Mouse (Mus musculus) CH12.LX (cell line): ENCODE measurements around the gene Pde4d.

Experiments used
- CHD1 ChIP-seq: IDR thresholded peaks from 2 replicates; pipeline ENCODE4 v1.6.1; 2012; ENCODE audit warnings: low read depth, low read length, improper control_type of control experiment, inconsistent platforms
- CTCF ChIP-seq, 2 experiments: IDR thresholded peaks in 1 of 2; conservative IDR thresholded peaks in 1 of 2; 2 replicates each; pipeline ENCODE4 v1.5.1; 2011 to 2012; ENCODE audit warnings: low read depth in 2 of 2, low read length in 2 of 2, improper control_type of control experiment in 1 of 2, inconsistent platforms in 1 of 2, mild to moderate bottlenecking in 1 of 2, moderate library complexity in 1 of 2
- ELF1 ChIP-seq: IDR thresholded peaks from 2 replicates; pipeline ENCODE4 v1.6.1; 2014; ENCODE audit warnings: low read depth, mild to moderate bottlenecking, inconsistent platforms, low read length, improper control_type of control experiment
- EP300 ChIP-seq: IDR thresholded peaks from 2 replicates; pipeline ENCODE4 v1.6.1; 2011; ENCODE audit warnings: low read length, improper control_type of control experiment
- HCFC1 ChIP-seq: IDR thresholded peaks from 2 replicates; pipeline ENCODE4 v1.6.1; 2012; ENCODE audit warnings: low read depth, mild to moderate bottlenecking, inconsistent platforms, low read length, improper control_type of control experiment
- MAFK ChIP-seq: IDR thresholded peaks from 2 replicates; pipeline ENCODE4 v1.6.1; 2011; ENCODE audit warnings: low read length, improper control_type of control experiment; ENCODE audit not compliant: insufficient replicate concordance
- NELFE ChIP-seq: IDR thresholded peaks from 2 replicates; pipeline ENCODE4 v1.6.1; 2011; ENCODE audit warnings: low read depth, low read length, improper control_type of control experiment
- POLR2A ChIP-seq: IDR thresholded peaks from 2 replicates; pipeline ENCODE4 v1.6.1; 2011; ENCODE audit warnings: low read depth, mild to moderate bottlenecking, improper control_type of control experiment, low read length
- SIN3A ChIP-seq: IDR thresholded peaks from 2 replicates; pipeline ENCODE4 v1.6.1; 2012; ENCODE audit warnings: low read length, improper control_type of control experiment, inconsistent platforms
- SMC3 ChIP-seq: IDR thresholded peaks from 2 replicates; pipeline ENCODE4 v1.6.1; 2011; ENCODE audit warnings: low read depth, low read length, improper control_type of control experiment
- TCF12 ChIP-seq: IDR thresholded peaks from 2 replicates; pipeline ENCODE4 v1.6.1; 2014; ENCODE audit warnings: low read depth, mild to moderate bottlenecking, inconsistent platforms, low read length, improper control_type of control experiment
- USF1 ChIP-seq: IDR thresholded peaks from 2 replicates; pipeline ENCODE4 v1.6.1; 2014; ENCODE audit warnings: low read depth, mild to moderate bottlenecking, inconsistent platforms, low read length, improper control_type of control experiment
- ZC3H11A ChIP-seq: IDR thresholded peaks from 2 replicates; pipeline ENCODE4 v1.6.1; 2012; ENCODE audit warnings: low read depth, mild to moderate bottlenecking, inconsistent platforms, low read length, improper control_type of control experiment

DNA sequence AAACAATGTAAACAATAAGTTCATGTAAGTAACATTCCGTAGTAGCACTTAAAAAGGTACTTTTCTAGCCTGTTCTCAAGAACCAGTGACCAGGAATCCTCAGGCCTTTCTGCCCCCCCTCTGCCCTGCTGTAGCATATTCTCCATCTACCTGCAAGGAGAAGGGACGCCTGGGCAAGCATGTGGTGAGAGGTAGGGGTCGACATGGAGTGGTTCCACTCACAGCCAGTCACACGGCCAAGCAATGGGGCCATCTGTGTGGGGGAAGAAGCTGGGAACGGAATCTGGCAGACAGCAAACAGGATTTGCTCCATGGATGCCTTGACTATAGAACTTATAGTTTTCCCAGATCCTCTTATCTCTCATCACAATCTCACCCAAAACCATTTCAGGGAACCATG lies 1277.6 kb downstream of the Pde4d start:
- no peak for TF ChIP-seq USF1
- TF ChIP-seq CTCF (conservative IDR thresholded peaks at IDR 0.05 in 1 of 2, IDR thresholded peaks at IDR 0.05 in 1 of 2; ENCODE audit: low read depth in 2 of 2, low read length in 2 of 2), result no peak
- TF ChIP-seq ELF1, result no peak
- TF ChIP-seq NELFE, result no peak
- TF ChIP-seq POLR2A, result no peak
- no peak for TF ChIP-seq ZC3H11A
- no peak for TF ChIP-seq TCF12
- TF ChIP-seq EP300, result no peak
- TF ChIP-seq HCFC1, result no peak
- TF ChIP-seq CHD1, result no peak
- no peak for TF ChIP-seq SMC3
- TF ChIP-seq SIN3A, result no peak
- no peak for TF ChIP-seq MAFK
